Mouse (Mus musculus) G1E (cell line): ENCODE results near the gene Anxa10.

ENCODE experiments used
- CTCF ChIP-seq: IDR thresholded peaks from 2 replicates; pipeline ENCODE4 v1.5.1; 2012; ENCODE audit warnings: low read depth, low read length, inconsistent platforms, mixed read lengths
- GATA1 ChIP-seq: IDR thresholded peaks from 2 replicates; pipeline ENCODE4 v1.6.1; 2012; ENCODE audit warnings: borderline replicate concordance, low read length, inconsistent platforms, mixed read lengths
- GATA2 ChIP-seq: IDR thresholded peaks from 2 replicates; pipeline ENCODE4 v1.6.1; 2012; ENCODE audit warnings: low read depth, low read length, inconsistent platforms, borderline replicate concordance
- TAL1 ChIP-seq: conservative IDR thresholded peaks from 2 replicates; pipeline ENCODE4 v1.6.1; 2012; ENCODE audit warnings: low read depth, low read length, inconsistent platforms, mixed read lengths

DNA sequence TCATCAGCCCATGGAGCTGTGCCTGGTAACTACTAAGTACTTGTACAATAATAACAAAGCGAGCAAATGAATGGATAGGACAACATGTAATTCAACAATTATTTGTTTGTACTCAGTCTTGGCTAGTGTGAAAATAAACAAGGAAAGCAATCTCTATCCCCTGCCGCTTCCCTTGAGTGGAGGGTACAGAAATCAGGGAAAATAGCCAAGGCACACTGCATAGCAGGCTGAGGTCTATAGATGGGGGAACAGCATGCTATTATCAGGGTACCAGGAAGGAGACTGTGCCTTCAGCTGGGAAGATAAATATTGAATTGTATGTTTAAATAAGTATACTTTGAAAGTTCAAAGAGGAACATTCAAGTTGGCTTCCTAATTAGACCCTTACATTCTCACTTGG, 41.1 kb downstream of the Anxa10 start:
- no peak for TF ChIP-seq CTCF
- TF ChIP-seq GATA1, result no peak
- no peak for TF ChIP-seq TAL1
- TF ChIP-seq GATA2, result no peak
